17 mouse cellular contexts compared by ENCODE assay signal in the genomic region with DNA sequence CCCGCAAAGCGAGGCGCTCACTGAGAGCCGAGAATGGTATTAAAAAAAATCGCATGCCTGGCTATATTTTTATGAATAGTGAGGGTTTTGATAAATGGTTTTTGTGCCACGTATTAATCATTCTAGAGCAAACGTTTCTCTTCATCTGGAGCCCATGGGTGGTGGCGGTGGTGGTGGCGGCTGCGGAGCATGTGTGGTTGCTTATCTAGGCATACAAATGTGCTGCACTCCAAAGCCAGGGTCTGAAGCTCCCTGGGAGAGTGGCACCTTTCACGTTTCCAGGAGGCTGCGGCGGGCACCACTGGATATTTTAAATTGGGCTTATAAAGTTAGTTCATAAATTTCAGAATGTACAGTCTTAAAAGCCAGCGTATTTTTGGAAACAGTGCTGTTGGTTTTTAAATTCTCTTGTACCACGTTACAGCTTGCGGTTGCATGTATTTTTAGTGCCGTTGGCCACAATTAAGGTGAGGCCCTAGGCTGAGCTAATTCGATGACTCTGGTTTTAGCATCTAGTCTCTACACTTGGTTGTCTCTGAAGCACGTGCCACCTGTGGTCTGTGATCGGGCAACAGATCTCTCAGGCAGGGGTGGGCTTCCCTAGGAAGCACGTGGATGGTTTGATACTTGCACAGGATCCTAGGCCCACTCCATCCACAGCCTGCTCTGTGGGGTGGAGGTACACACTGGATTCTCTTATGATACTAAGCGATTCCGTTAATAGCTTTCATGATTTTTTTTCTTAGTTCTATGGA.
DNase-seq lines count a peak whose midpoint lies in the region; ATAC-seq and TF ChIP-seq lines count a peak whose summit lies in the region.
"Had no signal": no experiment of that assay in that cellular context is flagged by ENCODE, and none has a peak within 500 bp of the region (broad histone marks: within the 10 kb centered on the region; RNA-seq: fewer than 3 reads in every experiment).

No protein-coding gene starts in this region.

- H3K4me2 ChIP-seq in hindbrain, postnatal 0 days (ENCODE audit: low read depth, low read length): no peak overlapping the region
- H3K4me2 ChIP-seq in hindbrain, embryonic 14.5 days (replicated peaks): no peak overlapping the region
- H3K4me2 ChIP-seq in liver, embryonic 11.5 days: peak overlapping the region; percentile 16; the same call in 1 of the 2 replicates
- H3K4me2 ChIP-seq: midbrain, embryonic 11.5 days; neural tube, embryonic 12.5 days had no signal

- no peak overlapping the region for H3K9ac ChIP-seq in hindbrain, postnatal 0 days (replicated peaks; ENCODE audit: low read length)
- no peak overlapping the region for H3K9ac ChIP-seq in hindbrain, embryonic 14.5 days
- no peak overlapping the region; the same call in 1 of the 2 replicates for H3K9ac ChIP-seq in liver, embryonic 11.5 days (ENCODE audit: low read depth, low read length)
- H3K9ac ChIP-seq: neural tube, embryonic 12.5 days had no signal

- TF ChIP-seq CTCF in hindbrain, postnatal 0 days (IDR thresholded peaks at IDR 0.05; ENCODE audit: low read depth): no peak

- no peaks in the 10 kb centered on the region for H3K4me1 ChIP-seq in hindbrain, postnatal 0 days (ENCODE audit: insufficient read depth, low read length)
- no peaks in the 10 kb centered on the region for H3K4me1 ChIP-seq in hindbrain, embryonic 14.5 days (replicated peaks; ENCODE audit: control insufficient read depth, insufficient read depth, low read length)
- peaks cover 27% of the 10 kb centered on the region for H3K4me1 ChIP-seq in liver, embryonic 11.5 days (replicated peaks; ENCODE audit: control insufficient read depth, insufficient read depth, low read length)

- WGBS in hindbrain, postnatal 0 days: 83% methylated on average over 23 of the region's 23 CpGs
- WGBS in hindbrain, embryonic 14.5 days: 84% methylated on average over 23 of the region's 23 CpGs
- 68% methylated on average over 23 of the region's 23 CpGs for WGBS in liver, embryonic 11.5 days

- no peaks in the 10 kb centered on the region for H3K27me3 ChIP-seq in hindbrain, postnatal 0 days (ENCODE audit: insufficient read depth, low read length)
- no peaks in the 10 kb centered on the region for H3K27me3 ChIP-seq in hindbrain, embryonic 14.5 days (ENCODE audit: control insufficient read depth, insufficient read depth, low read length)
- no peaks in the 10 kb centered on the region for H3K27me3 ChIP-seq in liver, embryonic 11.5 days (replicated peaks; ENCODE audit: control insufficient read depth, insufficient read depth, low read length)
- H3K27me3 ChIP-seq: neural tube, embryonic 12.5 days had no signal

- no peak overlapping the region for H3K4me3 ChIP-seq in hindbrain, postnatal 0 days (ENCODE audit: low read length)
- no peak overlapping the region for H3K4me3 ChIP-seq in hindbrain, embryonic 14.5 days (replicated peaks; ENCODE audit: low read length)
- H3K4me3 ChIP-seq in liver, embryonic 11.5 days (ENCODE audit: low read depth, low read length): no peak overlapping the region
- H3K4me3 ChIP-seq: neural tube, embryonic 12.5 days had no signal

- ATAC-seq in hindbrain, postnatal 0 days: no peak
- no peak for ATAC-seq in hindbrain, embryonic 14.5 days (ENCODE audit: low FRiP score)
- ATAC-seq in liver, embryonic 11.5 days (replicated peaks; ENCODE audit: low FRiP score): peak; percentile 84
- ATAC-seq in megakaryocyte-erythroid progenitor cell, adult 5-6 weeks (replicated peaks; ENCODE audit: low FRiP score, low TSS enrichment, poor library complexity, severe bottlenecking): peak; percentile 89

- no peaks in the 10 kb centered on the region for H3K36me3 ChIP-seq in hindbrain, postnatal 0 days (ENCODE audit: insufficient read depth, low read length)
- no peaks in the 10 kb centered on the region for H3K36me3 ChIP-seq in hindbrain, embryonic 14.5 days (replicated peaks; ENCODE audit: control insufficient read depth, insufficient read depth)
- H3K36me3 ChIP-seq in liver, embryonic 11.5 days (ENCODE audit: control insufficient read depth, insufficient read depth, low read length): no peaks in the 10 kb centered on the region
- H3K36me3 ChIP-seq: neural tube, embryonic 12.5 days had no signal

- no peaks in the 10 kb centered on the region for H3K9me3 ChIP-seq in hindbrain, postnatal 0 days (ENCODE audit: low read length)
- no peaks in the 10 kb centered on the region for H3K9me3 ChIP-seq in hindbrain, embryonic 14.5 days (ENCODE audit: control insufficient read depth, low read length)
- H3K9me3 ChIP-seq in liver, embryonic 11.5 days (ENCODE audit: control insufficient read depth, low read length): no peaks in the 10 kb centered on the region
- H3K9me3 ChIP-seq: neural tube, embryonic 12.5 days had no signal

- H3K27ac ChIP-seq in hindbrain, postnatal 0 days: no peak overlapping the region
- no peak overlapping the region for H3K27ac ChIP-seq in hindbrain, embryonic 14.5 days
- H3K27ac ChIP-seq in liver, embryonic 11.5 days (ENCODE audit: low read depth, low read length): peak overlapping the region; percentile 65
- H3K27ac ChIP-seq: neural tube, embryonic 12.5 days had no signal

- peak; percentile 2 for DNase-seq in hindbrain, postnatal 0 days (ENCODE audit: low spot score)
- no peak for DNase-seq in hindbrain, embryonic 14.5 days (ENCODE audit: low spot score)
- DNase-seq in c-Kit-negative CD71-positive TER-119-positive erythroid progenitor cells, embryonic 14.5 days (ENCODE audit: low read depth, low spot score): peak; percentile 41
- DNase-seq in liver, embryonic 11.5 days (ENCODE audit: low spot score): no peak
- DNase-seq in adrenal gland, adult (ENCODE audit: inconsistent age in 2 of 2, low spot score in 1 of 2): no peak
- DNase-seq in thymus, postnatal 4 days: no peak
- DNase-seq in cerebellum, adult 11-12 months: no peak
- DNase-seq: adrenal gland, postnatal 36 days; cerebellum, postnatal 36 days; kidney, adult 2 months; kidney, postnatal 25 days; lung, adult 2 months; lung, postnatal 36 days; thymus, adult 2 months had no signal

Comparison
In these comparisons a context has a peak if more than half of its experiments do, and no peak if none do; other contexts are left out.
1. DNase-seq: peak in hindbrain, postnatal 0 days (single experiment) and c-Kit-negative CD71-positive TER-119-positive erythroid progenitor cells, embryonic 14.5 days (single experiment); none in hindbrain, embryonic 14.5 days (single experiment), liver, embryonic 11.5 days (single experiment), adrenal gland, adult (0 of 2), thymus, postnatal 4 days (single experiment) and cerebellum, adult 11-12 months (single experiment).
2. ATAC-seq: peak in liver, embryonic 11.5 days (single experiment) and megakaryocyte-erythroid progenitor cell, adult 5-6 weeks (single experiment); none in hindbrain, postnatal 0 days (single experiment) and hindbrain, embryonic 14.5 days (single experiment).